Mouse (Mus musculus) embryonic facial prominence, embryonic 10.5 days (tissue): ENCODE measurements around the gene Fnbp1. TPM values are rescaled to one million over a fixed set of nuclear protein-coding genes. Genes with fewer than 3 reads are reported as not detected.

Source experiments
- DNase-seq: peaks from one replicate; pipeline ENCODE4 v3.0.0-alpha.2; 2017; ENCODE audit warnings: low spot score
- H3K27ac ChIP-seq: fragments of 300-500 bp; sonication (generic); replicated peaks from 2 replicates; pipeline ENCODE4 v1.5.1; 2016; ENCODE audit warnings: mild to moderate bottlenecking
- H3K27me3 ChIP-seq: fragments of 300-500 bp; sonication (generic); replicated peaks from 2 replicates; pipeline ENCODE4 v1.6.1; 2016; ENCODE audit warnings: low read depth, mild to moderate bottlenecking; ENCODE audit not compliant: poor library complexity, severe bottlenecking
- H3K36me3 ChIP-seq: fragments of 300-500 bp; sonication (generic); replicated peaks from 2 replicates; pipeline ENCODE4 v1.6.1; 2016; ENCODE audit warnings: mild to moderate bottlenecking, moderate library complexity
- H3K4me1 ChIP-seq: fragments of 300-500 bp; sonication (generic); 2 replicates; pipeline ENCODE4 v1.6.1; 2016
- H3K4me3 ChIP-seq: fragments of 300-500 bp; sonication (generic); 2 replicates; pipeline ENCODE4 v1.5.1; 2016; ENCODE audit warnings: mild to moderate bottlenecking, moderate library complexity
- H3K9me3 ChIP-seq: fragments of 300-500 bp; sonication (generic); 2 replicates; pipeline ENCODE4 v1.6.1; 2016; ENCODE audit warnings: mild to moderate bottlenecking
- WGBS: fragments of 180-500 bp; shearing (Covaris S2); methylation state at CpG from one replicate; pipeline ENCODE4 v1.1.7; 2016; 5-methylcytosine and 5-hydroxymethylcytosine counted together
- polyA plus RNA-seq: library from polyadenylated mRNA; unstranded; fragments of >200 nt; fragmentation: Nextera tagmentation; extraction: Ambion mirVana; gene quantifications from 2 replicates; pipeline ENCODE4 v1.2.1, GENCODE M21; 2016

Gene Fnbp1
- polyA plus RNA-seq, 1 experiment from 2014 or later: 17.0 TPM

DNA sequence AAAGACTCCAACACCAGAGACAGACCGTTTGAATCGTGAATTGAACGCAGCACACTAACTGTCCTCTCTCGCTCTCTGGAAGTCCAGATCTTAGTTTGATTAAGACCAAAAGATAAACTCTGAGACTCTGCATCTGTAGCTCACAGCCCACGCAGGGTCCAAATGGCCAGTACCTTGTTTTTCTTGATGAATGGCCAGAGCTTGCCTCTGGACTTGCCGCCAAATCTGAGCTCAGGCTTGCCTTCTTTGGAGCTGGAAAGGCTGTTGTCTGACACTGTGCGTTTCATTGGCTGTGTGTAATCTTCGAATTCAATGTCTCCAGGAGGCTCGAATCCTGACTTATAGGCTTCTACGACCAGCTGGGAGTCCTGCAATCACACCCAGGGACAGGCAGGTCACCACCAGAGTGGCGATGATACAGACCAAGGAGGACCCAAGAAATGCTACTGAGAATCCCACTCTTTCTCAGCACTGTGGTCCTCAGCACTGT is 87.9 kb downstream of the Fnbp1 start:
- 88% methylated on average over 11 of the region's 11 CpGs for WGBS
- no peaks in the 10 kb centered on the region for H3K27me3 ChIP-seq
- H3K4me1 ChIP-seq: 0 out of 2 replicates have a peak, but pooled peaks cover 4% of the 10 kb centered on the region
- H3K27ac ChIP-seq: no peak overlapping the region
- DNase-seq: no peak
- H3K4me3 ChIP-seq: no peak overlapping the region
- no peaks in the 10 kb centered on the region for H3K9me3 ChIP-seq
- H3K36me3 ChIP-seq: peaks cover 79% of the 10 kb centered on the region

DNA sequence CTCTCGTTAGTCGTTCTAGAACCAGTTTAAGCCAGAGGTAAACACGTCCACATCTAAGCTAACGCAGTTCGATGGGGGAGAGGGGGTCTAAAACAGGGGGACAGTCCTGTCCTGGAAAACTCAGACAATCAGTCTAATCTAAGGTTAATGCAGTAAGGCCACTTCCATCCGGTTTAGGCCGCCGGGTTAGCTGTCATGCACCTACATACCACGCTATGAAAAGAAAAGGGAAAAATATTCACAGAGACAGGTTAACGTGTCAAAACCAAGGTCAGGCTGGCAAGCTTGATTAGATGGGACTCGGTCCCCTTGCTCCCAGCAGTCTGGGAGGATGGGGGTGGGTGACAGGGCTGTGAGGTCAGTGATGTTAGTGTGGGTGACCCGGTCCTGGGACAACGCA is 88.4 kb downstream of the Fnbp1 start:
- no peak for DNase-seq
- WGBS: 94% methylated on average over 13 of the region's 13 CpGs
- H3K27me3 ChIP-seq: no peaks in the 10 kb centered on the region
- H3K9me3 ChIP-seq: no peaks in the 10 kb centered on the region
- H3K27ac ChIP-seq: no peak overlapping the region
- H3K4me1 ChIP-seq: 0 out of 2 replicates have a peak, but pooled peaks cover 4% of the 10 kb centered on the region
- peaks cover 75% of the 10 kb centered on the region for H3K36me3 ChIP-seq
- H3K4me3 ChIP-seq: no peak overlapping the region

DNA sequence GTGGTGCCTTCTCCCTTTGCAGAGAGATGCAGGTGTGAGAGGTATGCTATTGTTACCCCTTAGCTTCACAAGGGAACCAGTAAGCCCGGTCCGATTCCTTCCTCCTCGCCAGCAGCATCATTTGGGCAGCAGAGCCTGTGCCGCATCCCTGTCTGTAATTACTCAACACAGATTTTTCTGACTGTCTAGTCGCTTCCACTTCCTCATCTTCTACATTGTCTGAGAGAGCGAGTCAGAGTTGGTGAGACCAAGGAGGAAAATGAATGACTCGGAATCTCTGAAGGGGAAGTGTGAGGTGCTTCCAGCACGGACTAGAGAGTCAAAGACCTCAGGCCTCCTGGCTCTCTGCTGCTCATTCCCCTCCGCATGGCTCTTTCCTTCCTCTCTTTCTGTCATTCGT is 89.4 kb downstream of the Fnbp1 start:
- WGBS: 89% methylated on average over 10 of the region's 10 CpGs
- H3K4me3 ChIP-seq: no peak overlapping the region
- no peak overlapping the region for H3K27ac ChIP-seq
- 0 out of 2 replicates have a peak, but pooled peaks cover 4% of the 10 kb centered on the region for H3K4me1 ChIP-seq
- H3K27me3 ChIP-seq: no peaks in the 10 kb centered on the region
- no peaks in the 10 kb centered on the region for H3K9me3 ChIP-seq
- DNase-seq: no peak
- peaks cover 67% of the 10 kb centered on the region for H3K36me3 ChIP-seq

DNA sequence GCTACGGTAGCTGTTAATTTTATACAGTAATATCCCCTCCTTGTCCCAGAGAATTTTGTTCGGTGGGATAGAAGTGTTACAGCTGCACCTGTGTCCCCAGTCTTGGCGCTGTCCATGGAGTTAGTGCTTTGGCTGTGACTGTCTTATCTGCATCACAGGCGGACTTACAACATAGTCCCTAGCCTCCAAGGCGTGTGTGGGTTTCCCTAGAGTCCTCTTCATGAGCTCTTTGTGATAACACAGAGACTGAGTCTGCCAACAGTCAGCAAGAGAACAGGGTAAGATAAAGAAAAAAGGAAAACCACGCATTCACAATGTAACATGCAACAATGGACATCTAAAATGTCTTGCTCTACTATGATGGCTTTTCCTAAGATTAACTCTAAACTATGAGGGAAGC is 93.8 kb downstream of the Fnbp1 start:
- Histone ChIP-seq H3K9me3 (no peaks in the 10 kb centered on the region), H3K4me1 (0 out of 2 replicates have a peak, but pooled peaks cover 4% of the 10 kb centered on the region), H3K27me3 (no peaks in the 10 kb centered on the region), H3K27ac (no peak overlapping the region), H3K36me3 (peaks cover 34% of the 10 kb centered on the region), H3K4me3 (no peak overlapping the region)
- 94% methylated on average over 6 of the region's 6 CpGs for WGBS
- no peak for DNase-seq

DNA sequence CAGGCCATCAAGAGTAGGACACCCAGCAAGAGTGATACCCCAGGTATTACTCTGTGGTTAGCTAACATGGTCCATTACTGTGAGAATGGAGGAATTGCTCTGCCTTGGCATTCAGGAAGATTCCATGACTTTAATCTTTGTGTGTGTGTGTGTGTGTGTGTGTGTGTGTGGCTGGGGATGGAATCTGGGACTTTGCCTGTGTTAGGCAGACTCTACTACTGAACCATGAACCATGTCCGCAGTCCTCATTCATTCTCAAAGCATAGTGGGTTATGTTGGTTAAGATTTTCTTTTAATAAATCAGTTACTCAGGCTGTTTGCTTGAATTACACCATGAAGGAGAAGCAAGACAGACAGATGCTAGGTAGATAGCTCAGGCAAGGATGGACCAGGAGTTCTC is 98.0 kb downstream of the Fnbp1 start:
- Histone ChIP-seq H3K36me3 (peaks cover 48% of the 10 kb centered on the region), H3K27ac (no peak overlapping the region), H3K9me3 (no peaks in the 10 kb centered on the region; the same call in 1 of the 2 replicates), H3K27me3 (no peaks in the 10 kb centered on the region), H3K4me1 (no peaks in the 10 kb centered on the region), H3K4me3 (no peak overlapping the region)
- DNase-seq: no peak
- WGBS: 95% methylated on average over 1 of the region's 1 CpGs

DNA sequence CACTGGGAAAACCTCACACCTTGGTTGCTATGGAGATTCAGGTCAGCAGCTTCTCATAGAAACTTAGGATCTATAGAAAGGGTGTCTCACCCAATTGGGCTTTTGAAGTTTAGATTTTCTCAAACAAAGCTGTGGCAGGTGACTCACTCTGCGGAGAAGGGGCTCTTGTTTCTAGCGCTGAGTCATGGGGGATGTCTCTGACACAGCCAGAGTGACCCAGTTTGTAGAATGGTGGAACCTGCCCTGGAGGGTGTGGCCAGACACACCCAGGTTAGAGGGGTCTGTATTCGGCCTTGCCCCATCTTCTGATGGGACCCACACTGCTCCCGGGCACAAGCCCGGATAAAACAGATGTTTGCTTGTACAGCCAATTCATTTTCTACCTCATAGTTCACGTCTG is 98.9 kb downstream of the Fnbp1 start:
- H3K36me3 ChIP-seq: peaks cover 58% of the 10 kb centered on the region
- no peaks in the 10 kb centered on the region for H3K4me1 ChIP-seq
- H3K9me3 ChIP-seq: no peaks in the 10 kb centered on the region; the same call in 1 of the 2 replicates
- no peak overlapping the region for H3K27ac ChIP-seq
- no peak overlapping the region for H3K4me3 ChIP-seq
- 91% methylated on average over 6 of the region's 6 CpGs for WGBS
- no peaks in the 10 kb centered on the region for H3K27me3 ChIP-seq
- DNase-seq: no peak

DNA sequence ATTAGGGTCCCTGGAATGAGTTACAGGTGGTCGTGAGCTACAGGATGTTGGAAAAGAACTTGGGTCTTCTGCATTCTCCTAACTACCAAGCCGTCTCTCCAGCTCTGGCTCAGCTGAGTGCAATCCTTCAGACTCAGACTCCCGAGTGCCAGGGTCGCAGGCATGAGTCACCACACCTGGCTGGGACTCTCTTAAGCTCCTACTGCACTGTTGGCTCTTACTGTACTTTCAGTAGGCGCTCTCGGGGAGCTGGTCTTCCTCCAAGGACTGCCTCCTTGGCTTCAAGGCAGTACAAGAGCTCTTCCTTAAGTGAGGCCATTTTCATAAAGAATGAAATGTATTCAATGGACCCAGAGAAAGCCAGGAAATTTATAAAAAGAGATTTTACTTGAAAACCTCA is 100.4 kb downstream of the Fnbp1 start:
- 93% methylated on average over 6 of the region's 6 CpGs for WGBS
- H3K9me3 ChIP-seq: no peaks in the 10 kb centered on the region; the same call in 1 of the 2 replicates
- H3K36me3 ChIP-seq: peaks cover 62% of the 10 kb centered on the region
- no peak overlapping the region for H3K4me3 ChIP-seq
- no peak overlapping the region for H3K27ac ChIP-seq
- no peaks in the 10 kb centered on the region for H3K27me3 ChIP-seq
- H3K4me1 ChIP-seq: no peaks in the 10 kb centered on the region
- DNase-seq: no peak

DNA sequence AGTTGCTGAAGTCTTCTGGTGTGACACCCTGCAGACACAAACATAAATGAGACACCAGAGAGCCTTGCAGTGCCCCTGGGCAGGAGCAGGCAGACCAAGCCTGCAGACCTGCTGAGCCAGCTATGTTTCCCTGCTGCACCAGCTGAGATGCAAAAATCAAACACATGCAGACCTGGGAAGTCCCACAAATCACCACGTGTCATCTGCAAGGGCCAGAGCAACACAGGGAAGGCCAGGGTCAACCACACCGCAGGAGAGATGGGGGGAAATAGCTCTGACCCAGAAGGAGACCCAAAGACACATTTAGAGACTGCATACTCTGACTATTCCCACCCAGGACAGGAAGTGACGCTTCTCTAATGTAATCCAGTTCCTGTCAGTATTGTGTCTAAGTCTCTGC is 101.3 kb downstream of the Fnbp1 start:
- no peak overlapping the region for H3K27ac ChIP-seq
- H3K4me1 ChIP-seq: no peaks in the 10 kb centered on the region
- H3K36me3 ChIP-seq: peaks cover 68% of the 10 kb centered on the region
- 84% methylated on average over 3 of the region's 3 CpGs for WGBS
- H3K4me3 ChIP-seq: no peak overlapping the region
- H3K27me3 ChIP-seq: no peaks in the 10 kb centered on the region
- H3K9me3 ChIP-seq: no peaks in the 10 kb centered on the region; the same call in 1 of the 2 replicates
- DNase-seq: no peak

DNA sequence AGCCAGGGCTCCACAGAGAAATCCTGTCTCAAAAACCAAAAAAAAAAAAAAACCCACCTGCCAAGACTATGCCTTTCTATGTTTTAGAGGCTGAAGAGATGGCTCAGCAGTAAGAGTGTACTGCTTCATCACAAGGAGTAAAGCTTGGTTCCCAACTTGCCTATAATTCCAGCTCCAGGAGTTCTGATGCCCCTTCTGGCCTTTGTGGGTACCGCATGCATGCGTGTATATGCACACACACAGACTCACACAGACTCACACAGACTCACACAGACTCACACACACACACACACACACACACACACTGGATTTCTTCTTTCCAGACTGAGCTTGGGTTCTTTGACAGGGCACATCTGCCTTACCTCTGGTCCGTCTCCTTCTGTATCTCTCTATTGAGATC is 101.8 kb downstream of the Fnbp1 start:
- 98% methylated on average over 3 of the region's 3 CpGs for WGBS

DNA sequence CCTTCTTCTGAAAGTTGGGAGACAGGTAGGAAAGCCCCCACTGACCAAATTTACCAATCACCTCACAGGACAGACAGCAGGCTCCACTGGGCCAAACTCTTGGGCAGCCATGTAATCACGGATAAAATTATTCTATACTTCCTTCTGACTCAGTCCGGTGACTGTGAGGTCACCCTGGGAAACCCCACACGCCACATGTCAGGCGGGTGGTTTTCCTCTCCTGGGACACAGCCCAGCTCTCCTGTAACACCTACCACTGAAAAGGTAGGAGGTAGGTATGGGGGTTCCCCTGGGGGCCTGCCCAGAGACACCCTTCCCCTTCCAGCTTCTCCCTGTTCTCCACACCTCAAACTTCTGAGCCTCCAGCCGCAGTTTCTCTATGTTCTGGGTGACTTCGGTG is 105.0 kb downstream of the Fnbp1 start:
- Histone ChIP-seq H3K27ac (no peak overlapping the region), H3K4me1 (no peaks in the 10 kb centered on the region), H3K36me3 (peaks cover 91% of the 10 kb centered on the region), H3K4me3 (no peak overlapping the region), H3K9me3 (no peaks in the 10 kb centered on the region; the same call in 1 of the 2 replicates), H3K27me3 (no peaks in the 10 kb centered on the region)
- no peak for DNase-seq
- WGBS: 94% methylated on average over 6 of the region's 6 CpGs

More for the DNA sequence above, 101.8 kb downstream of the Fnbp1 start:
- Histone ChIP-seq H3K27me3 (no peaks in the 10 kb centered on the region), H3K36me3 (peaks cover 72% of the 10 kb centered on the region), H3K4me1 (no peaks in the 10 kb centered on the region), H3K4me3 (no peak overlapping the region), H3K27ac (no peak overlapping the region), H3K9me3 (no peaks in the 10 kb centered on the region; the same call in 1 of the 2 replicates)
- DNase-seq: no peak

DNA sequence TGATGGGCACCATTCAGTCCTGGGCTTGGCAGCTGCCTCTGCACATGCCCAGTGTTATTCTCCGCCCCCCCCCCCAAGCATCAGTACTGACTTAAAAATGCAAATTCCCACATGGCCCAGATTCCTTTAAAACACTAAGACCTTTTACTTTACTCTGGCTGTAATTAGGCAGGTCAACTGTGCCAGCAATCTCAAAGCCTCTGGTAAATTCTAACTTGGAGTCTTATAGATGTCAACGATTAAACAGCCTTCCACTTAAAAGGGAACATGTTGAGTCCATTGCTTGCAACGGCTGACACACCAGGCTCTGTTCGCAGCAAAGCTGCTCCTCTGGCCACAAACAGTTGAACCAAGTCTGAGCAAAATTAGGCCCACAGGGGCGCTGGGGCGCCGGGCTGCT is 109.8 kb downstream of the Fnbp1 start:
- WGBS: 91% methylated on average over 7 of the region's 7 CpGs
- DNase-seq: no peak
- Histone ChIP-seq H3K27ac (no peak overlapping the region), H3K9me3 (no peaks in the 10 kb centered on the region), H3K4me1 (peaks cover 9% of the 10 kb centered on the region), H3K27me3 (no peaks in the 10 kb centered on the region), H3K4me3 (no peak overlapping the region), H3K36me3 (peaks cover 79% of the 10 kb centered on the region)

DNA sequence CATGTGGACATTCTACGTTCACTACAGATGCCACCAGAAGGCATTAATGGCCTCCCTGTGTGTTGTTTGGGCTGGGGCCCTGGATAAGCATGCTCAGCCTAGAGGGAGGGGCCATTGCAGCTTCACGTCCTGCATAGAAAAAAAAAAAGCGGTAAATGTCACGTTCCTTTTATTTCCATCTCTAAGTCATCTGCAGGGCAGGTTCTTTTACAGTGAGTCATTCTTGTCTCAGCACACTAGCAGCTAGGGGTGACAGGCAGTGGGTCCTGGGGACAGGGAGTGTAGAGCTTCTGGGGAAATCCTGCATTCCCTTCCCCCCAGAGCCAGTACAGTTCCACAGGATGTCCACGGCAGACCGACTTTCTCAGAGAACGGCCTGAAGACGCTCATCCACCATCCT is 115.2 kb downstream of the Fnbp1 start:
- WGBS: 73% methylated on average over 8 of the region's 8 CpGs

DNA sequence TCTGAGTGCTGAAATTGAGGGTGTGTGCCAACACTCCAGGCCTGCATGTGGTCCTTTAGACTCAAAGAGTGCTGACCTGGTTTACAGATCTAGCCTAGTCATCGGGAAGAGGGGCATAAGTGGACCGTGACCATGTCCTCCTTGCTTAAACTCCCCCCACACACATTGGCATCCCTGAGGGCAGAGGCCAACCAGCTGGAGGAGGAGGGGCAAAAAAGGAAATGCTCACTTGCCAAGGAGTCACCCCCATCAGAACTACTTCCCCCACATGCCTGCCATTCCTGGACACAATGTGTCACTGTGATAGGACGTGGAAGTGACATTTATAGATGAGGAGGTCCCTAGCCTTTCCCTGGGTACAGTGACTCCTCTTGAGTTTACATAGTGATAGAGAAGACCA is 116.3 kb downstream of the Fnbp1 start:
- H3K27ac ChIP-seq: no peak overlapping the region
- H3K4me1 ChIP-seq: peaks cover 9% of the 10 kb centered on the region
- WGBS: 82% methylated on average over 3 of the region's 3 CpGs
- H3K4me3 ChIP-seq: no peak overlapping the region
- peaks cover 40% of the 10 kb centered on the region for H3K36me3 ChIP-seq
- no peak for DNase-seq
- no peaks in the 10 kb centered on the region for H3K9me3 ChIP-seq
- no peaks in the 10 kb centered on the region for H3K27me3 ChIP-seq

More for the DNA sequence above, 115.2 kb downstream of the Fnbp1 start:
- H3K27ac ChIP-seq: no peak overlapping the region
- H3K27me3 ChIP-seq: no peaks in the 10 kb centered on the region
- H3K9me3 ChIP-seq: no peaks in the 10 kb centered on the region
- H3K36me3 ChIP-seq: peaks cover 37% of the 10 kb centered on the region
- peaks cover 9% of the 10 kb centered on the region for H3K4me1 ChIP-seq
- H3K4me3 ChIP-seq: no peak overlapping the region
- no peak for DNase-seq
